Mouse (Mus musculus) intestine, postnatal 0 days (tissue): ENCODE data around the gene Gm18336. TPM values are rescaled to one million over a fixed set of nuclear protein-coding genes. Genes with fewer than 3 reads are reported as not detected.

Experiments used
- ATAC-seq: fragments of 200-750 bp; cut with Nextera tagmentation; 2 replicates; pipeline ENCODE4 v1.8.0; 2017; ENCODE audit warnings: mild to moderate bottlenecking, moderate TSS enrichment, moderate library complexity
- H3K27ac ChIP-seq: fragments of 300-500 bp; sonication (generic); 2 replicates; pipeline ENCODE4 v1.5.1; 2014; ENCODE audit warnings: mild to moderate bottlenecking, low read depth, low read length, moderate library complexity
- H3K27me3 ChIP-seq: fragments of 300-500 bp; sonication (generic); replicated peaks from 2 replicates; pipeline ENCODE4 v1.6.1; 2014; ENCODE audit warnings: low read length, mixed read lengths; ENCODE audit not compliant: control insufficient read depth, insufficient read depth
- H3K36me3 ChIP-seq: fragments of 300-500 bp; sonication (generic); 2 replicates; pipeline ENCODE4 v1.6.1; 2014; ENCODE audit warnings: mild to moderate bottlenecking, moderate library complexity; ENCODE audit not compliant: control insufficient read depth, insufficient read depth
- H3K4me1 ChIP-seq: fragments of 300-500 bp; sonication (generic); replicated peaks from 2 replicates; pipeline ENCODE4 v1.6.1; 2014; ENCODE audit warnings: antibody characterized with exemption, low read length, mixed read lengths; ENCODE audit not compliant: control insufficient read depth, insufficient read depth
- H3K4me2 ChIP-seq: fragments of 300-500 bp; sonication (generic); replicated peaks from 2 replicates; pipeline ENCODE4 v1.6.1; 2014; ENCODE audit warnings: low read depth, mild to moderate bottlenecking, moderate library complexity
- H3K4me3 ChIP-seq: fragments of 300-500 bp; sonication (generic); 2 replicates; pipeline ENCODE4 v1.5.1; 2014; ENCODE audit warnings: low read depth, low read length
- H3K9ac ChIP-seq: fragments of 300-500 bp; sonication (generic); 2 replicates; pipeline ENCODE4 v1.6.1; 2014; ENCODE audit warnings: mild to moderate bottlenecking, low read depth, low read length
- H3K9me3 ChIP-seq: fragments of 300-500 bp; sonication (generic); 2 replicates; pipeline ENCODE4 v1.6.1; 2016; ENCODE audit warnings: mixed run types; ENCODE audit not compliant: control insufficient read depth
- CTCF ChIP-seq: sonication (generic); IDR thresholded peaks from 2 replicates; pipeline ENCODE4 v1.5.1; 2016; ENCODE audit warnings: low read depth, mild to moderate bottlenecking, control low read depth, antibody characterized with exemption, moderate library complexity
- WGBS: fragments of 180-500 bp; shearing (Covaris S2); extraction: QIAGEN DNeasy Blood & Tissue Kit; methylation state at CpG from one replicate; pipeline ENCODE4 v1.1.7; 2014; 5-methylcytosine and 5-hydroxymethylcytosine counted together
- polyA plus RNA-seq: library from polyadenylated mRNA; unstranded; fragments of >200 nt; fragmentation: Nextera tagmentation; extraction: Ambion mirVana; gene quantifications from 2 replicates; pipeline ENCODE4 v1.2.1, GENCODE M21; 2015

Gm18336 gene
- polyA plus RNA-seq, 1 experiment from 2014 or later, result not detected

DNA sequence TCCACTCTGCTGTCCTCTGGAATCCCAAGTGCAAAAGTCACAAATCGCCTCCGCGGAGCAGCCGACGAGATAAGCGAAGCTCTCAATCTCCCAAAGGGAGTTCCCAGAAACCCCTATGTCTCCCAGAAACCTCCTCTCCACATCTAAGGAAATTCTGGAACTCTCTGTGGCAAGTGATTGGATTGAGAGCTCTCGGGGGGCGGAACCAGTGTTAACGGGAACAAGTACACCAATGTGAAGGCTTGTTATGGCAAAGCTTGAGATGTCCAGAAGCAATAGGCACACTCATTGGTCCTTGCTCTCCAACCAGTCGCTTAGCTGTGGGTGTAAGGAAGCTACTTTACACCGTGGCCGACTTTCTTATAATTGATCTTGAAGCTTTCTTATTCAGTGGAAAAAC lies 3.1 kb upstream of the Gm18336 start:
- H3K36me3 ChIP-seq, result no peaks in the 10 kb centered on the region
- H3K4me3 ChIP-seq, result no peak overlapping the region
- 93% methylated on average over 12 of the region's 12 CpGs for WGBS
- H3K27ac ChIP-seq, result no peak overlapping the region
- H3K4me1 ChIP-seq, result no peaks in the 10 kb centered on the region
- H3K27me3 ChIP-seq, result no peaks in the 10 kb centered on the region
- ATAC-seq, result no peak
- H3K9me3 ChIP-seq, result no peaks in the 10 kb centered on the region
- no peak for TF ChIP-seq CTCF
- H3K9ac ChIP-seq, result no peak overlapping the region
- no peak overlapping the region for H3K4me2 ChIP-seq

DNA sequence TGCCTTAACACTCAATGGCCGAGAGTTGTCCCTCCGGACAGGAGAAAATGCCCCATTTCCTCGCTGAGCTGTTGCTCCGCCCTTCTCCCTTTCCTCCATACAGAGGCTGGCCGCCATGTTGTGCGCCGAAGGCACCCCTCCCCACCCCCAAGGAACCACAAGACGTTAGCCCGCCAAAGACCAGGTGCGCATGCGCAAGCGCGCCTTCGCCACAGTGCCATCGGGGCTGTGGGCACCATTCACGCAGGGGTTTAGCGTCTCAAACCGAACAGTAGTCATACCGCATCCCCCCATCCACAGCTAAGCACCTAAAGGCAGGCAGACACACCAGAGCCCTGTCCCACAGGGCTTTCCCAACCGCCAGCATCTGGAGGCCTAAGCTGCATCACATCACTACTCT lies 2.4 kb upstream of the Gm18336 start:
- Histone ChIP-seq H3K27ac (no peak overlapping the region), H3K4me1 (no peaks in the 10 kb centered on the region), H3K9me3 (no peaks in the 10 kb centered on the region), H3K27me3 (no peaks in the 10 kb centered on the region), H3K4me3 (no peak overlapping the region), H3K36me3 (no peaks in the 10 kb centered on the region), H3K9ac (no peak overlapping the region), H3K4me2 (no peak overlapping the region)
- no peak for TF ChIP-seq CTCF
- WGBS, result 90% methylated on average over 19 of the region's 20 CpGs
- no peak for ATAC-seq

- 100% methylated on average over 1 of the region's 1 CpGs for WGBS
- ATAC-seq, result no peak
- Histone ChIP-seq H3K27ac (no peak overlapping the region), H3K9me3 (no peaks in the 10 kb centered on the region), H3K4me1 (no peaks in the 10 kb centered on the region), H3K9ac (no peak overlapping the region), H3K4me2 (no peak overlapping the region), H3K27me3 (no peaks in the 10 kb centered on the region), H3K36me3 (no peaks in the 10 kb centered on the region), H3K4me3 (no peak overlapping the region)
- no peak for TF ChIP-seq CTCF
Measured at GRCm38 (mm10) chrX:73396446-73396845, 2.1 kb downstream of the Gm18336 start.

GRCm38 (mm10) chrX:73391481-73391880 lies 7.1 kb downstream of the Gm18336 start:
- no peaks in the 10 kb centered on the region for H3K4me1 ChIP-seq
- H3K9ac ChIP-seq, result no peak overlapping the region
- no peaks in the 10 kb centered on the region for H3K9me3 ChIP-seq
- WGBS, result 76% methylated on average over 4 of the region's 4 CpGs
- TF ChIP-seq CTCF, result no peak
- H3K27me3 ChIP-seq, result no peaks in the 10 kb centered on the region
- no peak overlapping the region for H3K4me3 ChIP-seq
- ATAC-seq, result no peak
- no peaks in the 10 kb centered on the region for H3K36me3 ChIP-seq
- H3K27ac ChIP-seq, result no peak overlapping the region
- H3K4me2 ChIP-seq, result no peak overlapping the region

DNA sequence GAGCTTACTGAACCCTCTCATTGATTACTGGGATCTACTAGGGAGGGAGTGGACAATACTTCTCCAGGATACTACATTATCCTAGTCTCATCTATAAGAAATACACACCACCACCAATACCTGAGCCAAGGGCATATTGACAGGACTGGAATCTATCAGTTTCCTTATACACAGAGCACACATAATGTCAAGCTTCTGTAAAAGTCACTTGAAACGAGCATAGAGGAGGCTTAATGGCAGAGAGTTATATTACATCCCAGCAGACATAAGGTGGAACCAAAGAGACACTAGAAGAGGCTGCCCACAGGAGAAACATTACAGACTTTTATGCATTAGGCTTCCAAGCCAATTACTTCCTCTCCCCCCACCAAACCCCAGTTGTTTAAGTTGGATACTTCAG lies 13.6 kb downstream of the Gm18336 start:
- WGBS, result 24% methylated on average over 1 of the region's 1 CpGs

GRCm38 (mm10) chrX:73384419-73384818 lies 14.1 kb downstream of the Gm18336 start:
- Histone ChIP-seq H3K4me1 (no peaks in the 10 kb centered on the region), H3K9ac (no peak overlapping the region), H3K4me2 (no peak overlapping the region), H3K27ac (no peak overlapping the region), H3K36me3 (no peaks in the 10 kb centered on the region), H3K27me3 (no peaks in the 10 kb centered on the region), H3K4me3 (no peak overlapping the region), H3K9me3 (no peaks in the 10 kb centered on the region)
- WGBS, result 61% methylated on average over 6 of the region's 6 CpGs
- ATAC-seq, result no peak
- TF ChIP-seq CTCF, result no peak

More for the DNA sequence above, 13.6 kb downstream of the Gm18336 start:
- Histone ChIP-seq H3K4me3 (no peak overlapping the region), H3K4me1 (no peaks in the 10 kb centered on the region), H3K9ac (no peak overlapping the region), H3K4me2 (no peak overlapping the region), H3K36me3 (no peaks in the 10 kb centered on the region), H3K9me3 (no peaks in the 10 kb centered on the region), H3K27me3 (no peaks in the 10 kb centered on the region), H3K27ac (no peak overlapping the region)
- TF ChIP-seq CTCF, result no peak
- ATAC-seq, result no peak

DNA sequence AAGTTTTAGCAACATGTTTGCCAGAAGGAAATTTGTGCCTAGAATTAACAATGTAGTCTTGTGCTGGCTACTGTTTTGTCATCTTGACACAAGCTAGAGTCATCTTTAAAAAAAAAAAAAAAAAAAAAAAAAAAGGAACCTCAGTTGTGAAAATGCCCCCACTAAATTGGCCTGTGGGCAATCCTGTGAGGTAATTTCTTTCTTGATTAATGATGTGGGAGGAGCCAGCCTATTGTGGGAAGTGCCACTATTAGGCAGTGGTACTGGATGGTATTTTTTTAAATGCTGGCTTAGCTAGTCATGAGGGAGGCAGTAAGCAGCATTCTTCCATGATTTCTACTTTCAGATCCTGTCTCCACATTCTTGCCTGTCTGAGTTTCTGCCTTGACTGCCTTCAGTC lies 35.2 kb downstream of the Gm18336 start:
- TF ChIP-seq CTCF, result no peak

More for the DNA sequence above, 35.2 kb downstream of the Gm18336 start:
- H3K4me1 ChIP-seq, result no peaks in the 10 kb centered on the region
- H3K27me3 ChIP-seq, result no peaks in the 10 kb centered on the region
- ATAC-seq, result no peak
- no peak overlapping the region for H3K9ac ChIP-seq
- H3K27ac ChIP-seq, result no peak overlapping the region
- H3K4me3 ChIP-seq, result no peak overlapping the region
- H3K4me2 ChIP-seq, result no peak overlapping the region
- H3K9me3 ChIP-seq, result no peaks in the 10 kb centered on the region
- no peaks in the 10 kb centered on the region for H3K36me3 ChIP-seq
